Mouse (Mus musculus): ENCODE results near the gene Prom1. TPM values are rescaled to one million over a fixed set of nuclear protein-coding genes. Genes with fewer than 3 reads are reported as not detected.
"Not testable (repeated sequence)": the region's sequence is repeated elsewhere in the genome, so short reads cannot be mapped to it uniquely, and the experiment has no call there.

The Prom1 gene
- 3.9 and 4.5 TPM in 2 replicates for polyA plus RNA-seq (2012; rRNA removed)

DNA sequence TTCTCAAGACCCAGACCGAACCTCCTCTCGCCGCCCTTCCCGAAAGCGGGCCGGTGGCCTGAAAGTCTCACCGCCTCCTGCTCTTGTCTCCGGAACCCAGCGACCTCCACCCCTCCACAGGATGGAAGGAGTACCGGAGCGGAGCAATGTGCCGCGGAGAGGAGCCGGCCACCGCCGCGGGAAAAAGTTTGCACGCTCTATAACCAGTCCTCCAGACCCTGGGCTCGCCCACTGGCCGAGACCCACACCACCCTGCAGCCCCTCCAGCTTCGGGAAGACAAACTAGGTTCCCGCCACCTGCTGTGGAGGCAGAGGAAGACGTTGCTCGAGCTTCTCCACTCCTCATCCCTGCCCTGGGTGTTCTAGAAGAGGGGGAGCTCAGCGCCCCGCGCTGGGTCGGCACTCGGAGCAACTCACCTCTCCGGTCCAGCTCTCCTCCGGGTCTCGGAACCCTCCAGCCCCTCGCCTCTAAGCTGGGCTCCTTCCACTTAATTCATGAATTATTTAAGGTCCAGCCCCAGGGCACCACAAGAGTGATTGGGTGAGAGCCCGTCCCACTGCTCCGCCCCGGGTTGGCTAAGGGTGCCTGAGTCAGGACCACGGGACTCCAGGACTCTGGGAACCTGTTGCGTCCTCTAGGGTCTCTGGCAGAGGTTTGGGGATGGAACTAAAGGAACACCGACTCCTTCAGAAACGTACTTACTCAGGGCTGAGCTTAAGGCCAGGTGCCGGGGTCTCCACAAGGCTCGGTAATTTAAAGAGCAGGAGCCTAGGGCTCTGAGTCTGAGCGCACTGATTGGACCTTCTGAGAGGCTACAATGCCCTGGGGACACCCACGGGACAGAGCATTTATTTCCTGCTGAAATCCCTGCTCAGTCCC lies at the start of gene Prom1:
TSS of gene Prom1 (minus strand) at position 802 of the 880 bp plus-strand sequence.
- DNase-seq (ENCODE audit: low spot score), result peak; percentile 20

DNA sequence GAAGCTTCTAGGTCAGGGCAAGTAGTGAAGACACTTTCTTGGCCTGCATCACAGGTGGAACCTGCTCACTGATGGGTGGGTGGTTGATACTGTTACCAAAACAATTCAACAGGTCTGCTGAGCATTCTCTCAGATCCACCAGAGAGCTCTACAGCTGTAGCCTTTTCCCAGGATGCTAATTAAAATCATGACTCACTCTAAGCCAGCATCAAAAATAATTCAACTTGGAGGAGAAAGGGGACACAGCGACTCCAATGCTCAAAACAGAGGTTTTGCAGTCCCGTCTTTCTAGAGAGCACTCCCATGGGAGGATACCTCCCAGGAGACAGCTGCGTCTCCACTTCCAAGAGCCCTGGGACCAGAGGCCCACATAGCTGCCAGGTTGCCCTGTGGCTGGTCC lies 45.9 kb upstream of the Prom1 start:
- no peak for DNase-seq (ENCODE audit: low spot score)

DNA sequence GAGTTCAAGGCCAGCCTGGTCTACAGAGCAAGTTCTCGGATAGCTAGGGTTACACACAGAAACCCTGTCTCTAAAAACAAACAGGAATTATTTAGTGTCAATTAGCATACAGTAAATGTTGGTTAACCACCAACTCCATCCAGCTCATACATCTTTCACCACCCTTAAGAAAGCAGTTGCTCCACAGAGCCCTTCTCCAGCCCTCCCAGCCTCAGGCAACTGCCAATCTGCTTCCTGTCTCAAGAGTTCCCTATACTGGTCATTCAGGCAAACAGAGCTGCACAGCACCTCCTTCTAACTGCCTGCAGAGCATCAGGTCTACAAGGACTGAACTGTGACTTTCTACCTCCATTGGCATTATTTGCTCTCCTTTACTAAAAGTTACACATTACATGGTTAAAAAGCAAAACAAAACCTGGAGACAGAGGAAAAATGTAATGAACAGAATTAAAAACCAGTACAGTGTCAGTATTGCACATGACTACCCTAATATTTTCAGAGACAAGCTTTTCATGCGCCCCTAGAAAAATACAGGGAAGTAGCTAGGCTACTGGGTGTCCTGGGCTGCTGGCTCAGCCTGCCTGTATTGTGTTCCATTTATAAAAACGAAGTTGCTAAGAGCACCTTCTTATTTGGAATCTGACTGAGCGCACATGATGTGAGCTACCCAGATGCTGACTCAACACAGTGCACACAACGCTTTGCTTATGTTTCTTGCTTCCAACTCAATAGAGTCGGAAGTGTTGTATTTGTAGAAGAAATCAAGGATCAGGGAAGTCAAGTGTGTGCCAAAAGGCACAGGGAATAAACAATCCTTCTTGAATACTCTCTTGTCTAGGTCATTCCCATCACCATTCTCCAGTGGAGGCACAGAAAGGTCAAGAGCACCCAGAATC lies 44.9 kb upstream of the Prom1 start:
- DNase-seq (ENCODE audit: low spot score), result no peak

DNA sequence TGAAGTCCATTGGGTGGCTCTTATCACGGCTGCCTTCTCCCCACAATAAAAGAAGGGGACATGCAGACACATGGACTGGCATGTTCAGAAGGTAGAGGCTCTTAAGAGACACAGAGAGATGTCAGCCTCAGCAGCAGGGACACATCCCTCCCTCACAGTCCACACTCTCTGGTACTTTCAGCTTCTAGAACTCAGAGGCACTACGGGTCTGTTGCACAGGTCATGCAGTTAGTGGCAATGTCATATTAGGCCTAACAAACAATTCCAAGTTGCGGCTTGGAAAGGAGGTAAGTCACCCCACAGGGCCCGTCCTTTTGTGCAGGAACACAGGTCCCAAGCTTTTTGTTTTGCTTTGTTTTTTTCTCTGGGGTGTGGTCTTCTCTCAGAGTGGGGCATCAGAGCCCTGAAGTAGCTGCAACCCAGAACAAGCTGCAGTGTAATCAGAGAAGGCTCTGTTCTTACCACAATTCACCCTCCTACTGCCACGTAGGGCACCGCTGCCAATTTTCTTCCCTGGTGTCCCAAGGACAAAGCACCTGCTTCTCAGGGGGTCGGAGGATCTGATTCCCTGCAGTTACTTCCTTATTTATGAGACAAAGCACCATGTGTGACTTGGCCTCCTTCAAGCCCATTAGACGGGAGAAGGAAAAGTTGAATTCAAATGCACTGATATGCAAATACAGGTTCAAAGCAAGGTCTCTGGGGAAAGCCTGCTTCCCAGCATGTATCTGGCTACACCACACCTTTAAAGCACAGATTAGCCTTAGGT lies 41.8 kb upstream of the Prom1 start:
- no peak for DNase-seq (ENCODE audit: low spot score)

DNA sequence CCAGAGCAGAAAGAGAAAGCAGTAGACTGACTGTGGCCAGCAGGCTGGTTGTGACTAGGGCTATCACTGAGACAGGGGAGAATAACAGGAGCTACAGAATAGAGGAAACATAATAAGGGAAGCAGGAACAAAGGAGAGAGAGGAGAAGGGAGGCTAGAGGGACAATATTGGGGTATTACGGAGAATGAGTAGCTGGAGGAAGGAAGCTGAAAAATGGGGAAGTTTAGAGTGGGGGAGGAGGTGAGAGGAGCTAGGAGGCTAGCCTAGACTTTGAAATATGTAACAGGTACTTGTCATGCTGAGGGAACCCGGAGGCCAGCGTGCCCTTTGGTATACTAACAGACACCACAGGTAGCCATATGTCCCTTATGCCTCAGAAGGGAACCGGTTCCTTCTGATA lies 25.7 kb upstream of the Prom1 start:
- no peak for DNase-seq (ENCODE audit: low spot score)

DNA sequence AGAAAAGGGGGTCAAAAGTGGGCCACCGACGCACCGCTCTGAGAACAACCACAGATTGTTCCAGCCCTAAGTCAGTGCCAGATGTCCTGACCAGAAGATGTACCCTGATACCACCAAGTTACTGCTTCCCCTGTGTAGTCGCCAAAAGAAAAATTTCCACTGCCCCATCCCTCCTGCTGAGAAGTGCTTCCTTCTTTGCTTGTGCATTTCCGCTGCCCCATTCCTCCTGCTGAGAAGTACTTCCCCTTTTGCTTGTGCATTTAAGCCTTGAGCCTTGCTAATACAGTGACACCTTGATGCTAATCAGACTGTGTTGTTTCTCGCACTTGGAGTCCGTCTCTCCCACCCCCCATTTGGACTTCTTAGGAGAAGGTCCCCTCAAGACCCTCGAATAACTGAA lies 24.7 kb upstream of the Prom1 start:
- not testable (repeated sequence) for DNase-seq (ENCODE audit: low spot score)

DNA sequence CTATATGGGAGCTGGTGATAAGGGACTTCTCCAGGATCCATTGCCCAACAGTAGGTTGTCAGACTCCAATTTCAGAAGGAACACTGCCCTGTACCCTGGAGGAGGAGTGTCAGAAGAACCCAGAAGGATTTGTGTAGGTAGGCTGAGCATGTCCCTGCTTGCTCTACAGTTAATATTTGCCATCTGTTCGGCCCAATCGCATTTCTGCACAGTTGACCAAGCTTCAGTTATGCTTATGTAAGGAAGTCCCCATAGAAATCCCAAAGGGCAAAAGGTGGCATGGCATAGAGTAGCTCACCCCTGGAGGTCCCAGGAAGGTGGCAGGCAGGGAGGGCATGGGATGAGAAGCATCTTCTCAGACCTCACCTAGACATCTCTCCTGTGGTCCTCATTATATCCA lies 19.6 kb upstream of the Prom1 start:
- DNase-seq (ENCODE audit: low spot score), result no peak

DNA sequence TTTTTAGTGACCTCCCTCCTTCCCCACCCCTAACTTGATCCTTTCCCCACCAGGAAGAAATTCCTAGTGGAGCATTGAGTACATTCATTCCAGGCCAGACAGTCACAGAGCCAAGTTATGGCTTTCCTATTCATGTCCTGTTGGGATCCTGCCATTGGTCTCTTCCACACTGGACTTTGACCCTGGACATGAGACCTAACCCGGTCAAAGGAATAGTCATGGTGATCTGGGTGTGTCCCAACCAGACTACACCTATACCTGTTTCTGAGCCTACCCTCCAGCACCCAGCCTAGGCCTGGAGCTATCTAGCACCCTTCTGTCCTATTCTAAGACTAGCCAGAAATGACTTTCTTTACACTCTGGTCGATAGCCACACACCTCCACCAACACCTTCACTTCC lies 11.3 kb upstream of the Prom1 start:
- no peak for DNase-seq (ENCODE audit: low spot score)

DNA sequence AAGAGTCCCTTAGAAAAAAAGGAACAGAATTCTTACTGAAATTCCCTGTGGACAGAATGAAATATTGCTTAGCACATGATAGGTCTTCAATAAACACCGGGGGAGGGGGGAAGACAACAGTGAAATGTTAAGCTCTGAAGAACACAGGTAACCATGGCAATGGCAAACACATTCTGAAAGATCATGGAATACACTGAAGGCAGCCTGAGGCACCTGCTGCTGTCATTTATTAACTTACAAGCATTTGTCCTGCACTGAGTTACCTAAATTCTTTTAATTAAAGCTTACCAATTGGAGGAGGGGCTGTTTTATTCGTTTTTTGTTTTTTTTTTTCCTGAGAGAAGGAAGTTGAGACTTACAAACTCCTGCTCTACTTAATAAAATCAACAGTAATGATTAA lies 7.3 kb upstream of the Prom1 start:
- no peak for DNase-seq (ENCODE audit: low spot score)

DNA sequence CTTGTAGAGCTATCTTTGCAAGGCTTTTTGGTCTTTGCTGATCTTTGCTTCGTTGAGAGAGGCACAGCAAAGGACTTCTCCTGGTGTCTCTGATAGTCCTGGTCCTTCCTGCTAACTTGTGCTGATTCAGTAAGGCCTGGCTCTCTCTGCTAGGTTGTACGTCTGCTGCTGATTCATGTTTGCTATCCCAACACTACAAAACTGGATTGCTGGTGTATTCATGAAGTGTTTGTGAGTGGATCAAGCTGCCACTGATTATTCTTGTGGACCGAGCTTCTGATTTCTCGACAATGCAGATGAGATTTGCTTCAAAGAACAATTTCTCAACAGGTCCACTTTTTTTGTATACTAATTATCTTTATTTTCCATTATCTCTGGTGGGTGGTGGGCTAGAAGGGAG lies 6.3 kb upstream of the Prom1 start:
- no peak for DNase-seq (ENCODE audit: low spot score)

DNA sequence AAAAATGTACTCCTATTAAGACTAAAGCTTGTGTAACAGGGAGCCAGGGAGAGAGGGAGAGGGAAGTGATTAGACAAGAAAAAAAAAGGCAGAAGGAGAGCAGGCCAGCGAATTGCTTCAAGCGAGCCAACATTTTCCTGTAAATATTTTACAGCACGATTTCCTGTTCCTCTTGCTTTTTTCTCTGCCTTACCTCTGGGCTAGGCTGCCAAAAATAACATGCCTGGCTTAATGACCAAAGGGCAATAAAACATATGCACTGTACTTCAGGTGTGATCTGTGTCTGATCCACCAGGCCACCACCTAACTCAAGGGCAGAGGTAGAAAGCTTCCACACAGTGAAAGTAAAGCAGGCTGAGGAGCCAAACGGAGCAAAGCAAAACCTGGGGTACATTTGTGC lies 3.4 kb upstream of the Prom1 start:
- no peak for DNase-seq (ENCODE audit: low spot score)

DNA sequence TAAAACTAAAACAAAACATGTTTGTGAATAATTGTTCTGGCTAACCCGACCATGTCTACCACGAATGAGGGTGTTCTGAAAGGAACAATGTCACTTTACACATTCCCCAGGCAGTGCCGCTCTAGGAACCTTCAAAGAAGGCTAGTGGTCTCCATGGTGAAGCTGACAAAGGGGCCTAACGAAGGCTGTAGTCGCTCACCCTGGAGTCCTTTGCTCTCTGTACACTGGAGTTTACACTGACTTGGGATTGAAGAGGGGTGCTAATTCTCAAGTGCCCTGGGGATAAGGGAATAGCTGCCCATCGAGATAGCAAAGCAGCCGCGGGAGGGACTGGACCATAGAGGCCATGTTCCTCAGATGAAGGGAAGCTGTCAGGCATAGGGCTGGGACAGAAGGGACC lies 2.9 kb upstream of the Prom1 start:
- DNase-seq (ENCODE audit: low spot score), result no peak

DNA sequence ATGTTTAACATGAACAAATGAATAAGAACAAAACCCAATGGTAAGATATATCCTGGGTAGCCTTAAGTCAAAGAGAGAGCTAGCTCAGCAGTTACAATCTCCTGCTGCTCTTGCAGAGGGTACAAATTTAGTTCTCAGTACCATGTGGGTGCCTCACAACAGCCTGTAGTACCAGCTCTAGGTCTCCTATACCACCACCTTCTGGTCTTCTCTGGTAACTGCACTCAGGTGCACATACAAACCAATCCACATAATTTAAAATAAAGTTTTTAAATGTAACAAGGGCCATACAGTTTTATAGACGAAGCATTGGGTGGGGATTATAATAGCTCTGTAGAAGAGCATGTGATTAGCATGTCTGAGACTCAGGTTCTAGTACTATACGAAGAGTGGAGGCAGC lies 2.3 kb upstream of the Prom1 start:
- DNase-seq (ENCODE audit: low spot score), result no peak

DNA sequence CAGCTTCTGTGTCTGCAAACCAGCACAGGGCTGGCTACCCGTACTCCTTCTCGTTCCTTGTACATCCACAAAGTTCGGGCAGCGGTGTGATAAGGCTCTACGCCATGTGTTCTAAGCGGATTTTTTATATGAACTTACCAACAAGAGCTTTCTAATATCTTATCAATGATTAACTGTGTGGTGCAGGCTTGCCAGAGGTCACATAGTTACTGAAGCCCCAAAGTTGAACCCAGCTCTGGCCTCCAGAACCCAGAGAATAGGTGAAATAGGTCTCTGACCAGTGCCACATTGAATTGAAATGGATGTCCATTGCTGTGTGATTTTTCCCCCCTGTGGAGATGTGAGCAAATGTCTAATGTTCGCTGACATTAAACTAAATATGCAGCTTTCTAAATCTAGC lies 1.3 kb upstream of the Prom1 start:
- DNase-seq (ENCODE audit: low spot score), result no peak

DNA sequence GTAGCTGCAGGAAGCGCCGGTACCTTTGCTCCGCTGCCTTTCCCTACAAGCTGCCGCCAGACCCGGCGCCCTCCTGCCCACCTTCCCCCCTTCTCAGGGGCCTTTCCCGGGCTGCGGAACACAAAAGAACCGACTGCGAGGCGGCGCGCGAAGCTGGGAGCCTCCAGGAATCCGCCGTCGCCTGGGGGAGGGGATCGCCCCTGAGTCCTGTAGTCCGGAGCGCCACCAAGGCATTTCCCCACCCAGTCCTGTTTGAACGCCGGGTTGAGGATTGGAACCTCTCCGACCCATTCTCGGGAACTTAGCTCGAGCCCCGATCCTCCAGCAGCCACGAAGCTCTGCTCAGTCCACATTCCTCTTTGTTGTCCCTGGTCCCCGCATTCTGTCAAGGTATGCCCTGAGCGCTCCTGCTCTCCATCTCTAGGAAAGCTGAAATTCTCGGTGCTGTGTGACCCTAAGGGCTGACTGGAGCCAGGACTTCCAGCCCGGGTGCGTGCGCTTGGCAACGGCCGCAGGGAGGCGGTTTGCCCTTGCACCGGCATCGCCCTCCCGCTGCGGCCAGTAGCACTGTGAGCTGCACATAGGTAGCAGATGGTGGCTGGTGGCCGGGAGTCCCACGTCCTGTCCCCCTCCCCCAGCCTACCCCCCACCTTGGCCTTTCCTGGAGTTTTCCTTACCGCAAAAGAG lies 1.1 kb downstream of the Prom1 start:
- peak; percentile 25 for DNase-seq (ENCODE audit: low spot score)

DNA sequence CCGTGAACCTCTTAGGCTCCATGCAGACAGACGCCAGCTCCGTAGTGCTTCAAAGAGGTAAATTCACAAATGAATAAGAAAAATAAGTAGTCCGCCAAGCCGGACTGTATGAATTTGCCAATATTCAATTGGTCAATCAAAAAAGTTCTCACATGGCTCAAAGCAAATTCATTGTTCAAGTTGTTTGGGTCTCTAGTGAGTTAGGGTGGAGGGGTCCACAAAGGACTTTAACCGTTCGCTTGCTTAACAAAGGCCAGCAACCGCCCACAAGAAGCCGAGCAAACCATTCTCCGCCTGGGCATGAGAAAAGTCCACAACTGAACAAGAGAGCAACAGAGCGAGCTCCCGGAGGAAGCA lies 1.7 kb downstream of the Prom1 start:
- no peak for DNase-seq (ENCODE audit: low spot score)

DNA sequence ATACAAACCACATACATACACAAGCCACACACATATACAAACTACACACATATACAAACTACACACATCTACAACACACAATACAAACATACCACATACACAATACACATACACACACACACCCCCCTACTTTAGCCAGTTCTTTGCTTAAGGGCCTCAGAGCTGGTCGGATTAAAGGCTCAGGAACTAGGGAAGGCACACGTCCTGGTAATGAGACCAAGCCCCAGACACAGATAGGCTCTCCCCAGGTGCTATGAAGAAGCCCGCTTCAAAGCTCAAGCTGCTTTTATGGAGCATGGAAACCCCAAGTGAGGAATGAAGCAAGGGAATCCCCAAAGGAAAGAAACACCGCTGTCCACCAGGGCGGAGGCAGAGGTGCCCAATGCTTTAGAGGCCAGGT lies 4.8 kb downstream of the Prom1 start:
- DNase-seq (ENCODE audit: low spot score), result no peak

DNA sequence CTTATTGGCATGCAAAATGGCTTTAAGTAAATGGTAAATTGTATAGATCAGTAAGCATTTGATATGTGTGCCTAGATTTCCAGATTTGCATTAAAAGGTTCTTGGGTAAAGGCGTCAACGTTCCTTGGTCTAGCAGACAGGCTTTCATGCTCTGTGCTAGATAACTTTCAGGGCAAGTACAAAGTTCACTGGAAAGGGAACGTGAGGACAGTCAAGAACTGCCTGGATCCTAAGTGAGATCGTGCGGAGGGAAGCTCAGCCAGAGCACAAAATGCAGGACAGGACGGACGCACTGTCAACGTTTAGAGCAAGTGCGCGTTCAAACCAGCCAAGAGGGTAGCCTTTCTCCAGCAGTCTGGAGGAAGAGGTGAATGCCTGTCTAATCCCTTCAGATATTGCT lies 5.7 kb downstream of the Prom1 start:
- DNase-seq (ENCODE audit: low spot score), result no peak

DNA sequence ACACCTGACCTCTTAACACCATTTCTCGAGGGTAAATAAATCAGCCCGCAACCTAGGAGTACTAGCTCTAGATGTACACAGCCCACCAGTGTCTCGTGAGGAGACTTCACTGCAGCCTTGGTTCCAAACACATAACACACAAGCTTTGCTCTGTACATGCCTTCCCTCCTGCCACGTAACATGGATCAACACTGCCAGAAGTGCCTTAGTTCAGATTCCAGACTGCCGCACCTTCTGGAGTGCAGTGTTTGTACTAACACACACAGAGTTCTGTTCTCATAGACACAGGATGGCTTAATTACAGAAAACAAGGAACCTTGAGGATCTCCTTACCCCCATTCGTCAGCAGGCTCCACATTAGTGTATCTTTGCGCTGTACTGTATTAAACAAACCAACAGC lies 6.1 kb downstream of the Prom1 start:
- no peak for DNase-seq (ENCODE audit: low spot score)

DNA sequence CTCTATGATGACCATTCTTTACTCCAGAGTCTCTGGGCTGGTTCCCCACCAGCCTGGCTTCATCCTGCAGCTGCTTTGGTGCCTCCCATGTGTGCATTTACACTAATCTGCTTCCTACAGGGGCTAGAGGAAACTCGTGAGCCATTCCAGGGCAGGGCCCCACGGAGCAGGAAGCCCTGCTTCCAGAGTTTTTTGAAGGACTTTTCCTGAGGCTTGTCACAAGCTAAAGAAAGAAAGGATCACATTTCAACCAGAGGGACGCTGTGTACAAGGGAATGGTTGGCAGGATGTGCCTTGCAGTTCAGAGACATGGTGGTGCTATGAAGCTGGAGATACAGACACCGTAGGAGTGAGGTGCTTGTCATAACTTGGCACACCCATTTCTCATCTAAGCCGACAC lies 14.8 kb downstream of the Prom1 start:
- no peak for DNase-seq (ENCODE audit: low spot score)

DNA sequence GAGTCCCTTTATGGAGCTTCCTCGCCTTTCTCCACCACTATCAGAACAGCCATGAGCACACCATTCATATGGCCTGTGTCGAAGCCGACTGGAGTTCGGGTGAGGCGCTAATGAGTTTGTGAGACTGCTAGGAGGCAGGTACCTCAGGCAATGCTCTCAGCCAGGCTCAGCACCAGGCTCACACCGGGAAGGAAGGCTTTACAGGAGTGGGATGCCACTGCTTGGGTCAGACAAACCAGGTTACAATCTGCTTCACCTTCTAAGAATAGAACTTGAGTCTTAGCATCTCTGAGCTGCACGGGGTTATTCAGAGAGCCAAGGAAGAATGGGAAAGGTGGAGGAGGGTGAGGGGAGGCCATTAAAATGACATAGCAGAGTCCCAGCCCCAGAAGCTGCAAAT lies 16.0 kb downstream of the Prom1 start:
- no peak for DNase-seq (ENCODE audit: low spot score)

DNA sequence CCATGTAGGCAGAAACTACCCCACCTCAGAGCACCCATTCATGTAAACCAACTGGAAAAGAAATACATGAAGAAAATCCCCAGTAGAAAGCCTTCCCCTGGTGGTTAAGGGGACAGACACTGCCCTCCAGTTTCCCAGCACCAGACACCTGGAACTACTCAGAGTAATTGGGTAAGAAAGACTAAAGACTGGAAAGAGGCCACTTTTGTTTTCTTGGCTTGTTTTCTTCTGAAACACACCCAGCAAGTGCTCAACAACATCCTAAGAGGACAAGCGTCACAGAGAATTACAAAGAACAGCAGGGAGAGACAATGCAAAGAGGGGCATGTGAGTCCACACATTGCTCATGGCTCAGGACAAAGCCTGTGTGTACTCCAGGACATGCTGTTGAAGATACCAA lies 20.7 kb downstream of the Prom1 start:
- no peak for DNase-seq (ENCODE audit: low spot score)

Data from urinary bladder, adult 2 months (tissue).